Mouse (Mus musculus): ENCODE results near the gene Hs3st6.

DNA sequence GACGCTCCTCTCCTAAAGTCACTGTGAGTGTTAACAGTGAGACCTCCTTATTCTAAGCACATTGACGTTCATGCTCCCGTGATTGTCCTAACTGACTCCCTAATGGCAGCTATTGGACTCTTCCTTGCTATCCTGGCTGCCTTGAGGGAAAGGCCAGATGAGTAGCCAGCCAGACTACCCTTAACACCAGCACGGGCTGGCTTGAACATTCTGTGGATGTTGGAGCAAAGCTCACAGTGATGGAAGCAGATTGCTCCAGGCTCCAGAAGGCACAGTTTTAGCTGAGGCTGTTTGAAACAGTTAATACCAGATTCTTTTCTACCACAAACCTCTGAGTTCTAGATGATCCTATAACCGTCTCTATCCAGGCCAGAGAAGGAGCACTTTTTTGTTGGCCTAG, 8.9 kb upstream of the Hs3st6 start:
- TF ChIP-seq CTCF (IDR thresholded peaks at IDR 0.05; ENCODE audit: low read depth, low read length): no peak
- no peak for TF ChIP-seq GATA1 (IDR thresholded peaks at IDR 0.05; ENCODE audit: borderline replicate concordance, low read length)
- TF ChIP-seq TAL1 (conservative IDR thresholded peaks at IDR 0.05; ENCODE audit: low read depth, low read length): no peak

Measured in G1E (cell line).